In genomic region chr2:156996576-156996975, GRCm38 (mm10) we compare ENCODE assay signal across 9 mouse cellular contexts. TPM values are rescaled to one million over a fixed set of nuclear protein-coding genes. Genes with fewer than 3 reads are reported as not detected.
DNase-seq lines count a peak whose midpoint lies in the region; ATAC-seq and TF ChIP-seq lines count a peak whose summit lies in the region.
"Had no signal": no experiment of that assay in that cellular context is flagged by ENCODE, and none has a peak within 500 bp of the region (broad histone marks: within the 10 kb centered on the region; RNA-seq: fewer than 3 reads in every experiment).

No protein-coding gene starts in this region.

- peak; percentile 89 for TF ChIP-seq CTCF in forebrain, postnatal 0 days (IDR thresholded peaks at IDR 0.05; ENCODE audit: low read depth)
- peak; percentile 67; the same call in 1 of the 2 replicates for TF ChIP-seq CTCF in brain, embryonic 14.5 days (IDR thresholded peaks at IDR 0.05; ENCODE audit: borderline replicate concordance, extremely low read depth, insufficient read depth, insufficient read length)

- 66% methylated on average over 6 of the region's 6 CpGs for whole genome bisulfite sequencing in forebrain, postnatal 0 days
- 73% methylated on average over 6 of the region's 6 CpGs for WGBS in forebrain, embryonic 13.5 days
- 77% methylated on average over 6 of the region's 6 CpGs for WGBS in midbrain, embryonic 14.5 days
- WGBS in midbrain, embryonic 10.5 days, result 77% methylated on average over 6 of the region's 6 CpGs

- no peak overlapping the region for H3K9ac ChIP-seq in forebrain, postnatal 0 days
- no peak overlapping the region for H3K9ac ChIP-seq in forebrain, embryonic 13.5 days
- no peak overlapping the region for H3K9ac ChIP-seq in midbrain, embryonic 14.5 days (replicated peaks; ENCODE audit: low read length)
- H3K9ac ChIP-seq: neural tube, embryonic 12.5 days had no signal

- DNase-seq in forebrain, postnatal 0 days, result peak; percentile 78
- DNase-seq in midbrain, embryonic 14.5 days, result peak; percentile 74
- DNase-seq in midbrain, embryonic 10.5 days (ENCODE audit: low spot score), result no peak
- DNase-seq in brain, embryonic 14.5 days (ENCODE audit: low read depth), result peak; percentile 64
- peak; percentile 67 to 77 for DNase-seq in kidney, postnatal 36 days
- peak; percentile 77 for DNase-seq in skeletal muscle tissue, adult 2 months (ENCODE audit: low read depth, low spot score)
- DNase-seq in spleen, postnatal 4 days (ENCODE audit: low spot score in 2 of 2), result no peak

- no peaks in the 10 kb centered on the region for H3K9me3 ChIP-seq in forebrain, postnatal 0 days (ENCODE audit: low read length)
- no peaks in the 10 kb centered on the region for H3K9me3 ChIP-seq in forebrain, embryonic 13.5 days (replicated peaks)
- H3K9me3 ChIP-seq in midbrain, embryonic 14.5 days (ENCODE audit: control insufficient read depth, low read length), result no peaks in the 10 kb centered on the region
- H3K9me3 ChIP-seq in midbrain, embryonic 10.5 days (replicated peaks), result no peaks in the 10 kb centered on the region
- H3K9me3 ChIP-seq: neural tube, embryonic 12.5 days had no signal

- H3K4me2 ChIP-seq in forebrain, postnatal 0 days (ENCODE audit: low read depth), result no peak overlapping the region
- no peak overlapping the region for H3K4me2 ChIP-seq in forebrain, embryonic 13.5 days
- no peak overlapping the region for H3K4me2 ChIP-seq in midbrain, embryonic 14.5 days (ENCODE audit: low read length)
- H3K4me2 ChIP-seq: neural tube, embryonic 12.5 days had no signal

- H3K4me3 ChIP-seq in forebrain, postnatal 0 days (ENCODE audit: low read depth, low read length), result no peak overlapping the region
- H3K4me3 ChIP-seq in forebrain, embryonic 13.5 days, result no peak overlapping the region
- H3K4me3 ChIP-seq in midbrain, embryonic 14.5 days (replicated peaks; ENCODE audit: low read depth, low read length), result no peak overlapping the region
- no peak overlapping the region for H3K4me3 ChIP-seq in midbrain, embryonic 10.5 days
- H3K4me3 ChIP-seq: neural tube, embryonic 12.5 days had no signal

- no peak for TF ChIP-seq POLR2A in brain, embryonic 14.5 days (IDR thresholded peaks at IDR 0.05; ENCODE audit: borderline replicate concordance, extremely low read depth, insufficient read depth, insufficient read length, poor library complexity, severe bottlenecking)

- no peaks in the 10 kb centered on the region for H3K27me3 ChIP-seq in forebrain, postnatal 0 days (ENCODE audit: insufficient read depth, low read length)
- no peaks in the 10 kb centered on the region for H3K27me3 ChIP-seq in forebrain, embryonic 13.5 days
- no peaks in the 10 kb centered on the region for H3K27me3 ChIP-seq in midbrain, embryonic 14.5 days (ENCODE audit: control insufficient read depth, insufficient read depth, low read length)
- no peaks in the 10 kb centered on the region for H3K27me3 ChIP-seq in midbrain, embryonic 10.5 days (ENCODE audit: low read depth, poor library complexity, severe bottlenecking)
- H3K27me3 ChIP-seq: neural tube, embryonic 12.5 days had no signal

- no peaks in the 10 kb centered on the region for H3K4me1 ChIP-seq in forebrain, postnatal 0 days (ENCODE audit: insufficient read depth)
- no peaks in the 10 kb centered on the region for H3K4me1 ChIP-seq in forebrain, embryonic 13.5 days
- H3K4me1 ChIP-seq in midbrain, embryonic 14.5 days (ENCODE audit: control insufficient read depth, insufficient read depth, low read length), result no peaks in the 10 kb centered on the region
- peaks cover 4% of the 10 kb centered on the region; the same call in 1 of the 2 replicates for H3K4me1 ChIP-seq in midbrain, embryonic 10.5 days

- H3K27ac ChIP-seq in forebrain, postnatal 0 days (ENCODE audit: low read depth, low read length), result no peak overlapping the region
- no peak overlapping the region for H3K27ac ChIP-seq in forebrain, embryonic 13.5 days
- no peak overlapping the region for H3K27ac ChIP-seq in midbrain, embryonic 14.5 days (replicated peaks; ENCODE audit: low read depth, low read length)
- no peak overlapping the region for H3K27ac ChIP-seq in midbrain, embryonic 10.5 days (replicated peaks)
- H3K27ac ChIP-seq: neural tube, embryonic 12.5 days had no signal

- no peak for ATAC-seq in forebrain, postnatal 0 days
- ATAC-seq in forebrain, embryonic 13.5 days, result no peak
- no peak for ATAC-seq in midbrain, embryonic 14.5 days (ENCODE audit: low FRiP score, low TSS enrichment)

- 0 out of 2 replicates have a peak, but pooled peaks cover 4% of the 10 kb centered on the region for H3K36me3 ChIP-seq in forebrain, postnatal 0 days (ENCODE audit: insufficient read depth)
- H3K36me3 ChIP-seq in forebrain, embryonic 13.5 days (ENCODE audit: poor library complexity, severe bottlenecking), result peaks cover 67% of the 10 kb centered on the region
- 0 out of 2 replicates have a peak, but pooled peaks cover 9% of the 10 kb centered on the region for H3K36me3 ChIP-seq in midbrain, embryonic 14.5 days (ENCODE audit: control insufficient read depth, insufficient read depth, low read length)
- peaks cover 85% of the 10 kb centered on the region for H3K36me3 ChIP-seq in midbrain, embryonic 10.5 days

RNA-seq across cellular contexts. Expression of gene Ndrg3, which starts 4.7 kb away (rescaled TPM):
- total RNA-seq in forebrain, postnatal 0 days (2014; rRNA removed), result 147 and 168 TPM in 2 replicates
- polyA plus RNA-seq in forebrain, postnatal 0 days (2015; fragmentation: Nextera tagmentation; extraction: Ambion mirVana), result 151 and 161 TPM in 2 replicates
- 68.1 and 72.4 TPM in 2 replicates for polyA plus RNA-seq in forebrain, embryonic 13.5 days (2015; fragmentation: Nextera tagmentation; extraction: Ambion mirVana)
- 99.3 and 105 TPM in 2 replicates for polyA plus RNA-seq in midbrain, embryonic 14.5 days (2014; fragmentation: Nextera tagmentation; extraction: Ambion mirVana)
- 43.5 and 46.0 TPM in 2 replicates for polyA plus RNA-seq in midbrain, embryonic 10.5 days (2016; fragmentation: Nextera tagmentation; extraction: Ambion mirVana)
- 123 and 144 TPM in 2 replicates for polyA plus RNA-seq in brain, embryonic 14.5 days (2012; rRNA removed)

RNA-seq across cellular contexts. Expression of gene Dsn1, which starts 10.4 kb away (rescaled TPM):
- total RNA-seq in forebrain, postnatal 0 days (2014; rRNA removed), result 8.0 and 12.2 TPM in 2 replicates
- 9.3 and 10.0 TPM in 2 replicates for polyA plus RNA-seq in forebrain, postnatal 0 days (2015; fragmentation: Nextera tagmentation; extraction: Ambion mirVana)
- 38.8 TPM in 2 replicates for polyA plus RNA-seq in forebrain, embryonic 13.5 days (2015; fragmentation: Nextera tagmentation; extraction: Ambion mirVana)
- 7.6 and 13.7 TPM in 2 replicates for polyA plus RNA-seq in midbrain, embryonic 14.5 days (2014; fragmentation: Nextera tagmentation; extraction: Ambion mirVana)
- polyA plus RNA-seq in midbrain, embryonic 10.5 days (2016; fragmentation: Nextera tagmentation; extraction: Ambion mirVana), result 52.4 and 57.5 TPM in 2 replicates
- polyA plus RNA-seq in brain, embryonic 14.5 days (2012; rRNA removed), result 12.6 and 17.3 TPM in 2 replicates

Comparison
In these comparisons a context has a peak if more than half of its experiments do, and no peak if none do; other contexts are left out.
1. DNase-seq: peak in forebrain, postnatal 0 days (single experiment), midbrain, embryonic 14.5 days (single experiment), brain, embryonic 14.5 days (single experiment), kidney, postnatal 36 days (2 of 2) and skeletal muscle tissue, adult 2 months (single experiment); none in midbrain, embryonic 10.5 days (single experiment) and spleen, postnatal 4 days (0 of 2).